25 mouse cellular contexts compared by ENCODE assay signal in genomic region chr2:87642441-87642840, GRCm38 (mm10). TPM values are rescaled to one million over a fixed set of nuclear protein-coding genes. Genes with fewer than 3 reads are reported as not detected.
"Had no signal": no experiment of that assay in that cellular context is flagged by ENCODE, and none has a peak within 500 bp of the region (broad histone marks: within the 10 kb centered on the region; RNA-seq: fewer than 3 reads in every experiment).

No protein-coding gene starts in this region.

- H3K27me3 ChIP-seq: neural tube, embryonic 13.5 days; neural tube, embryonic 15.5 days; stomach, embryonic 15.5 days had no signal

- H3K27ac ChIP-seq: neural tube, embryonic 13.5 days; neural tube, embryonic 15.5 days; stomach, embryonic 15.5 days; stomach, postnatal 0 days had no signal

- H3K9ac ChIP-seq: neural tube, embryonic 13.5 days; neural tube, embryonic 15.5 days; stomach, embryonic 15.5 days had no signal

- H3K4me3 ChIP-seq: neural tube, embryonic 13.5 days; neural tube, embryonic 15.5 days; stomach, embryonic 15.5 days had no signal

- H3K4me1 ChIP-seq: neural tube, embryonic 13.5 days; neural tube, embryonic 15.5 days; stomach, embryonic 15.5 days had no signal

- H3K36me3 ChIP-seq: neural tube, embryonic 13.5 days; neural tube, embryonic 15.5 days; stomach, embryonic 15.5 days had no signal

- DNase-seq: retina, postnatal 1 day; right cerebral cortex, adult 18-20 months; right cerebral cortex, postnatal 14 days; right cerebral cortex, postnatal 25 days; right cerebral cortex, postnatal 4 days; spleen, adult 18-20 months; thymus, adult 18-20 months; thymus, adult 2 months; thymus, postnatal 14 days; thymus, postnatal 25 days; thymus, postnatal 36 days; thymus, postnatal 4 days had no signal

- H3K4me2 ChIP-seq: neural tube, embryonic 13.5 days; neural tube, embryonic 15.5 days; stomach, embryonic 15.5 days had no signal

- H3K9me3 ChIP-seq: neural tube, embryonic 13.5 days; neural tube, embryonic 15.5 days; stomach, embryonic 15.5 days had no signal

RNA-seq across cellular contexts. Expression of gene Olfr1133, which starts 4.7 kb away (rescaled TPM):
- total RNA-seq: neutrophil, adult 5-6 weeks had no signal
- polyA plus RNA-seq: neural tube, embryonic 13.5 days; neural tube, embryonic 14.5 days; neural tube, embryonic 15.5 days; small intestine, adult 2 months; spleen, adult 2 months; stomach, embryonic 14.5 days; stomach, embryonic 15.5 days; stomach, embryonic 16.5 days; stomach, postnatal 0 days; testis, adult 2 months; thymus, adult 2 months; thymus, postnatal 0 days; urinary bladder, adult 2 months had no signal

RNA-seq across cellular contexts. Expression of gene Olfr1132, which starts 5.1 kb away (rescaled TPM):
- total RNA-seq: neutrophil, adult 5-6 weeks had no signal
- polyA plus RNA-seq: neural tube, embryonic 13.5 days; neural tube, embryonic 14.5 days; neural tube, embryonic 15.5 days; small intestine, adult 2 months; spleen, adult 2 months; stomach, embryonic 14.5 days; stomach, embryonic 15.5 days; stomach, embryonic 16.5 days; stomach, postnatal 0 days; testis, adult 2 months; thymus, adult 2 months; thymus, postnatal 0 days; urinary bladder, adult 2 months had no signal

RNA-seq across cellular contexts. Expression of gene Olfr1131, which starts 15.5 kb away (rescaled TPM):
- total RNA-seq: neutrophil, adult 5-6 weeks had no signal
- polyA plus RNA-seq: neural tube, embryonic 13.5 days; neural tube, embryonic 14.5 days; neural tube, embryonic 15.5 days; small intestine, adult 2 months; spleen, adult 2 months; stomach, embryonic 14.5 days; stomach, embryonic 15.5 days; stomach, embryonic 16.5 days; stomach, postnatal 0 days; testis, adult 2 months; thymus, adult 2 months; thymus, postnatal 0 days; urinary bladder, adult 2 months had no signal

RNA-seq across cellular contexts. Expression of gene Olfr1134, which starts 15.8 kb away (rescaled TPM):
- total RNA-seq: neutrophil, adult 5-6 weeks had no signal
- polyA plus RNA-seq: neural tube, embryonic 13.5 days; neural tube, embryonic 14.5 days; neural tube, embryonic 15.5 days; small intestine, adult 2 months; spleen, adult 2 months; stomach, embryonic 14.5 days; stomach, embryonic 15.5 days; stomach, embryonic 16.5 days; stomach, postnatal 0 days; testis, adult 2 months; thymus, adult 2 months; thymus, postnatal 0 days; urinary bladder, adult 2 months had no signal

RNA-seq across cellular contexts. Expression of gene Olfr1135, which starts 31.0 kb away (rescaled TPM):
- total RNA-seq: neutrophil, adult 5-6 weeks had no signal
- polyA plus RNA-seq: neural tube, embryonic 13.5 days; neural tube, embryonic 14.5 days; neural tube, embryonic 15.5 days; small intestine, adult 2 months; spleen, adult 2 months; stomach, embryonic 14.5 days; stomach, embryonic 15.5 days; stomach, embryonic 16.5 days; stomach, postnatal 0 days; testis, adult 2 months; thymus, adult 2 months; thymus, postnatal 0 days; urinary bladder, adult 2 months had no signal
